Mouse (Mus musculus) olfactory bulb, adult 2 months (tissue): ENCODE data around the gene Nagk.

ENCODE experiments used
- CTCF ChIP-seq: fragments of 200-500 bp; IDR thresholded peaks from 2 replicates; pipeline ENCODE4 v1.5.1; 2012; ENCODE audit warnings: low read depth, mild to moderate bottlenecking, low read length, moderate library complexity; ENCODE audit not compliant: insufficient read depth
- POLR2A ChIP-seq: fragments of 200-500 bp; IDR thresholded peaks from 2 replicates; pipeline ENCODE4 v1.6.1; 2012; ENCODE audit warnings: mild to moderate bottlenecking, low read depth, low read length, moderate library complexity; ENCODE audit not compliant: insufficient read depth

- TF ChIP-seq CTCF (peak; percentile 52; the same call in 1 of the 2 replicates), POLR2A (no peak)
These were observed 15.8 kb upstream of the Nagk start for GRCm38 (mm10) chr6:83779026-83779425.
